Mouse (Mus musculus): Measurements from ENCODE around the gene Il17d. TPM values are rescaled to one million over a fixed set of nuclear protein-coding genes. Genes with fewer than 3 reads are reported as not detected.

The Il17d gene
- total and polyA plus RNA-seq, 3 experiments, result 0.08 TPM; not detected in 2

GRCm38 (mm10) chr14:57545526-57545925 lies 20.9 kb downstream of the Il17d start:
- no peak for DNase-seq (ENCODE audit: extremely low read depth)
- H3K79me2 ChIP-seq (replicated peaks; ENCODE audit: control insufficient read depth, extremely low read depth, insufficient read depth, poor library complexity, severe bottlenecking), result no peaks in the 10 kb centered on the region
- H3K4me2 ChIP-seq (ENCODE audit: insufficient read depth, low read depth, poor library complexity, severe bottlenecking), result no peak overlapping the region
- dilution Hi-C loops (cut with MboI; ENCODE audit: extremely low pct_ligation_motif_present, extremely low pct_unique_long_range_greater_than_20kb, low sequenced_read_pairs), result no loop called here
- in situ Hi-C loops (cut with MboI; ENCODE audit: low pct_ligation_motif_present, low pct_unique_long_range_greater_than_20kb, low sequenced_read_pairs), result no loop called here
- peaks cover 15 to 33% of the 10 kb centered on the region in 2 experiments for H3K36me3 ChIP-seq (replicated peaks in 1 of 2; ENCODE audit: control insufficient read depth in 1 of 2, insufficient read depth in 1 of 2, low read length in 1 of 2)
- H3K27me3 ChIP-seq (replicated peaks), result no peaks in the 10 kb centered on the region
- H3K27ac ChIP-seq (ENCODE audit: insufficient read depth, low read depth), result no peak overlapping the region
- peaks cover 0 to 13% of the 10 kb centered on the region in 2 experiments; a peak in 2 of 4 replicates for H3K4me1 ChIP-seq (ENCODE audit: control insufficient read depth in 1 of 2, insufficient read depth in 2 of 2)
- TF ChIP-seq USF2 (conservative IDR thresholded peaks at IDR 0.05; ENCODE audit: low read depth, low read length) (no peak), ELF1 (IDR thresholded peaks at IDR 0.05; ENCODE audit: low read depth, low read length) (no peak), NELFE (IDR thresholded peaks at IDR 0.05; ENCODE audit: low read depth, low read length) (no peak), E2F4 (IDR thresholded peaks at IDR 0.05; ENCODE audit: insufficient replicate concordance, low read depth, low read length) (no peak), MAFK (IDR thresholded peaks at IDR 0.05; ENCODE audit: insufficient replicate concordance, low read length) (no peak), BHLHE40 (IDR thresholded peaks at IDR 0.05; ENCODE audit: low read depth, low read length) (no peak), ETS1 (conservative IDR thresholded peaks at IDR 0.05; ENCODE audit: low read depth, low read length) (no peak)
- H3K4me3 ChIP-seq (replicated peaks in 1 of 3; ENCODE audit: low read depth in 2 of 3, low read length in 2 of 3, poor library complexity in 1 of 3), result no peak overlapping the region
- no peaks in the 10 kb centered on the region for H3K9me3 ChIP-seq (replicated peaks; ENCODE audit: low read length)
- H3K9ac ChIP-seq (ENCODE audit: insufficient read depth, low read depth), result no peak overlapping the region

GRCm38 (mm10) chr14:57546131-57546530 lies 21.6 kb downstream of the Il17d start:
- Histone ChIP-seq H3K27ac (ENCODE audit: insufficient read depth, low read depth) (no peak overlapping the region), H3K9ac (ENCODE audit: insufficient read depth, low read depth) (no peak overlapping the region), H3K36me3 (replicated peaks in 1 of 2; ENCODE audit: control insufficient read depth in 1 of 2, insufficient read depth in 1 of 2, low read length in 1 of 2) (peaks cover 15 to 38% of the 10 kb centered on the region in 2 experiments), H3K4me2 (ENCODE audit: insufficient read depth, low read depth, poor library complexity, severe bottlenecking) (no peak overlapping the region), H3K9me3 (replicated peaks; ENCODE audit: low read length) (no peaks in the 10 kb centered on the region), H3K79me2 (replicated peaks; ENCODE audit: control insufficient read depth, extremely low read depth, insufficient read depth, poor library complexity, severe bottlenecking) (no peaks in the 10 kb centered on the region), H3K27me3 (replicated peaks) (no peaks in the 10 kb centered on the region), H3K4me1 (ENCODE audit: control insufficient read depth in 1 of 2, insufficient read depth in 2 of 2) (peaks cover 0 to 13% of the 10 kb centered on the region in 2 experiments; a peak in 2 of 4 replicates), H3K4me3 (replicated peaks in 1 of 3; ENCODE audit: low read depth in 2 of 3, low read length in 2 of 3, poor library complexity in 1 of 3) (no peak overlapping the region)
- in situ Hi-C loops (cut with MboI; ENCODE audit: low pct_ligation_motif_present, low pct_unique_long_range_greater_than_20kb, low sequenced_read_pairs), result no loop called here
- dilution Hi-C loops (cut with MboI; ENCODE audit: extremely low pct_ligation_motif_present, extremely low pct_unique_long_range_greater_than_20kb, low sequenced_read_pairs), result no loop called here
- TF ChIP-seq TBP (conservative IDR thresholded peaks at IDR 0.05; ENCODE audit: low read depth, low read length) (no peak), USF1 (IDR thresholded peaks at IDR 0.05; ENCODE audit: low read depth, low read length) (no peak)
- no peak for DNase-seq (ENCODE audit: extremely low read depth)

GRCm38 (mm10) chr14:57546557-57547021 lies 22.0 kb downstream of the Il17d start:
- DNase-seq (ENCODE audit: extremely low read depth), result no peak
- Histone ChIP-seq H3K27ac (ENCODE audit: insufficient read depth, low read depth) (no peak overlapping the region), H3K4me2 (ENCODE audit: insufficient read depth, low read depth, poor library complexity, severe bottlenecking) (no peak overlapping the region)

More at GRCm38 (mm10) chr14:57546557-57547021, 22.0 kb downstream of the Il17d start:
- in situ Hi-C loops (cut with MboI; ENCODE audit: low pct_ligation_motif_present, low pct_unique_long_range_greater_than_20kb, low sequenced_read_pairs), result no loop called here
- no peak overlapping the region for H3K9ac ChIP-seq (ENCODE audit: insufficient read depth, low read depth)
- no peaks in the 10 kb centered on the region for H3K9me3 ChIP-seq (replicated peaks; ENCODE audit: low read length)
- peaks cover 15 to 38% of the 10 kb centered on the region in 2 experiments for H3K36me3 ChIP-seq (replicated peaks in 1 of 2; ENCODE audit: control insufficient read depth in 1 of 2, insufficient read depth in 1 of 2, low read length in 1 of 2)
- dilution Hi-C loops (cut with MboI; ENCODE audit: extremely low pct_ligation_motif_present, extremely low pct_unique_long_range_greater_than_20kb, low sequenced_read_pairs), result no loop called here
- no peak overlapping the region for H3K4me3 ChIP-seq (replicated peaks in 1 of 3; ENCODE audit: low read depth in 2 of 3, low read length in 2 of 3, poor library complexity in 1 of 3)
- H3K4me1 ChIP-seq (ENCODE audit: control insufficient read depth in 1 of 2, insufficient read depth in 2 of 2), result peaks cover 0 to 13% of the 10 kb centered on the region in 2 experiments; a peak in 2 of 4 replicates
- H3K27me3 ChIP-seq (replicated peaks), result no peaks in the 10 kb centered on the region
- TF ChIP-seq GABPA (IDR thresholded peaks at IDR 0.05; ENCODE audit: insufficient replicate concordance, low read depth, low read length) (no peak), HCFC1 (IDR thresholded peaks at IDR 0.05; ENCODE audit: low read depth, low read length) (no peak), UBTF (IDR thresholded peaks at IDR 0.05; ENCODE audit: low read depth, low read length) (no peak), MAZ (IDR thresholded peaks at IDR 0.05; ENCODE audit: low read depth, low read length) (no peak), BHLHE40 (IDR thresholded peaks at IDR 0.05; ENCODE audit: low read depth, low read length) (no peak), CHD1 (IDR thresholded peaks at IDR 0.05; ENCODE audit: low read depth, low read length) (no peak), MYC (IDR thresholded peaks at IDR 0.05; ENCODE audit: low read depth, low read length) (no peak), MAX (IDR thresholded peaks at IDR 0.05; ENCODE audit: low read length) (no peak), ELF1 (IDR thresholded peaks at IDR 0.05; ENCODE audit: low read depth, low read length) (no peak), ZC3H11A (IDR thresholded peaks at IDR 0.05; ENCODE audit: low read depth, low read length) (no peak), ETS1 (conservative IDR thresholded peaks at IDR 0.05; ENCODE audit: low read depth, low read length) (no peak), ZKSCAN1 (IDR thresholded peaks at IDR 0.05; ENCODE audit: borderline replicate concordance, low read depth, low read length) (no peak), ZNF384 (IDR thresholded peaks at IDR 0.05; ENCODE audit: low read depth, low read length) (no peak), RCOR1 (conservative IDR thresholded peaks at IDR 0.05; ENCODE audit: low read depth, low read length) (no peak), USF1 (IDR thresholded peaks at IDR 0.05; ENCODE audit: low read depth, low read length) (no peak), IRF4 (IDR thresholded peaks at IDR 0.05; ENCODE audit: low read depth, low read length) (no peak), SIN3A (IDR thresholded peaks at IDR 0.05; ENCODE audit: low read length) (no peak), KAT2A (IDR thresholded peaks at IDR 0.05; ENCODE audit: insufficient replicate concordance, low read length) (no peak), E2F4 (IDR thresholded peaks at IDR 0.05; ENCODE audit: insufficient replicate concordance, low read depth, low read length) (no peak), POLR2A (IDR thresholded peaks at IDR 0.05; ENCODE audit: low read depth, low read length) (no peak)
- H3K79me2 ChIP-seq (replicated peaks; ENCODE audit: control insufficient read depth, extremely low read depth, insufficient read depth, poor library complexity, severe bottlenecking), result no peaks in the 10 kb centered on the region

Measured in CH12.LX (cell line).